Mouse (Mus musculus) kidney, adult 10 weeks (tissue): ENCODE data around the gene Slc35f2. TPM values are rescaled to one million over a fixed set of nuclear protein-coding genes. Genes with fewer than 3 reads are reported as not detected.

Experiments used
- polyA plus RNA-seq: library from polyadenylated mRNA; stranded (reverse); fragments of 350-450 nt; fragmentation: Illumina TruSeq; extraction: RNeasy Lipid Tissue Mini Kit (QIAGEN cat#74804); gene quantifications from one replicate; pipeline ENCODE4 v1.2.3, GENCODE M21; 2014; ENCODE audit warnings: low read depth, low replicate concordance

Slc35f2 gene
- 20.7 TPM for polyA plus RNA-seq

GRCm38 (mm10) chr9:53771344-53772021 is at the start of gene Slc35f2:
Slc35f2 (plus strand) TSS chr9:53771538.

GRCm38 (mm10) chr9:53849864-53850263 is 78.5 kb downstream of the Slc35f2 start, which contains the start of gene Sln:
Sln (plus strand) TSS chr9:53850164.

Other genes starting within 250 kb of the Slc35f2 start
- gene Atm, start 234.8 kb upstream of the Slc35f2 start, polyA plus RNA-seq: 15.6 TPM
- 19.1 TPM for gene Npat, start 234.5 kb upstream of the Slc35f2 start, polyA plus RNA-seq
- gene Acat1, start 161.2 kb upstream of the Slc35f2 start, polyA plus RNA-seq: 271 TPM
- gene Cul5, start 101.5 kb upstream of the Slc35f2 start, polyA plus RNA-seq: 68.5 TPM
- 0.20 TPM for gene Rab39, start 65.3 kb upstream of the Slc35f2 start, polyA plus RNA-seq
- gene Sln, start 78.6 kb downstream of the Slc35f2 start, polyA plus RNA-seq: not detected
- 2.3 TPM for gene Elmod1, start 203.8 kb downstream of the Slc35f2 start, polyA plus RNA-seq